Mouse (Mus musculus) megakaryocyte, embryonic 14.5 days (primary cell): ENCODE data around the gene Srrm4.

Experiments used
- FLI1 ChIP-seq: IDR thresholded peaks from 2 replicates; pipeline ENCODE4 v1.6.1; 2012; ENCODE audit warnings: low read length, inconsistent platforms, mixed read lengths
- GATA1 ChIP-seq: IDR thresholded peaks from 3 replicates; pipeline ENCODE4 v1.6.1; 2012; ENCODE audit warnings: mixed read lengths, low read length, inconsistent platforms, borderline replicate concordance

- TF ChIP-seq FLI1 (no peak), GATA1 (no peak)
These were observed at the start of gene Srrm4 for GRCm38 (mm10) chr5:116591346-116592048.
